Mouse (Mus musculus): Measurements from ENCODE around the gene Esr1. TPM values are rescaled to one million over a fixed set of nuclear protein-coding genes. Genes with fewer than 3 reads are reported as not detected.

The Esr1 gene
- polyA plus RNA-seq, 1 experiment = 0.54 TPM

GRCm38 (mm10) chr10:4974246-4974645, 362.9 kb downstream of the Esr1 start:
- WGBS = 89% methylated on average over 4 of the region's 4 CpGs
- H3K4me1 ChIP-seq (ENCODE audit: control insufficient read depth, insufficient read depth, low read length) = no peaks in the 10 kb centered on the region
- no peak overlapping the region for H3K27ac ChIP-seq (ENCODE audit: insufficient read depth, low read length)
- no peaks in the 10 kb centered on the region for H3K27me3 ChIP-seq (ENCODE audit: control insufficient read depth, insufficient read depth, low read length)
- no peak overlapping the region for H3K4me3 ChIP-seq (replicated peaks; ENCODE audit: insufficient read depth, low read depth, low read length)
- TF ChIP-seq CTCF (IDR thresholded peaks at IDR 0.05; ENCODE audit: borderline replicate concordance, insufficient read depth, low read depth, low read length) (no peak), POLR2A (IDR thresholded peaks at IDR 0.05; ENCODE audit: borderline replicate concordance, insufficient read depth, low read length) (no peak)
- DNase-seq = no peak

- no peak overlapping the region for H3K27ac ChIP-seq (ENCODE audit: insufficient read depth, low read length)
- WGBS = 94% methylated on average over 2 of the region's 2 CpGs
- H3K4me3 ChIP-seq (replicated peaks; ENCODE audit: insufficient read depth, low read depth, low read length) = no peak overlapping the region
- H3K4me1 ChIP-seq (ENCODE audit: control insufficient read depth, insufficient read depth, low read length) = no peaks in the 10 kb centered on the region
- no peak for TF ChIP-seq POLR2A (IDR thresholded peaks at IDR 0.05; ENCODE audit: borderline replicate concordance, insufficient read depth, low read length)
- no peak for TF ChIP-seq CTCF (IDR thresholded peaks at IDR 0.05; ENCODE audit: borderline replicate concordance, insufficient read depth, low read depth, low read length)
- H3K27me3 ChIP-seq (ENCODE audit: control insufficient read depth, insufficient read depth, low read length) = no peaks in the 10 kb centered on the region
- DNase-seq = no peak
Measured at GRCm38 (mm10) chr10:4976557-4976956, 365.2 kb downstream of the Esr1 start.

GRCm38 (mm10) chr10:4977374-4977773, 366.0 kb downstream of the Esr1 start:
- DNase-seq = no peak
- no peak for TF ChIP-seq CTCF (IDR thresholded peaks at IDR 0.05; ENCODE audit: borderline replicate concordance, insufficient read depth, low read depth, low read length)
- no peak for TF ChIP-seq POLR2A (IDR thresholded peaks at IDR 0.05; ENCODE audit: borderline replicate concordance, insufficient read depth, low read length)
- 98% methylated on average over 3 of the region's 3 CpGs for WGBS
- Histone ChIP-seq H3K4me3 (replicated peaks; ENCODE audit: insufficient read depth, low read depth, low read length) (no peak overlapping the region), H3K4me1 (ENCODE audit: control insufficient read depth, insufficient read depth, low read length) (no peaks in the 10 kb centered on the region), H3K27ac (ENCODE audit: insufficient read depth, low read length) (no peak overlapping the region), H3K27me3 (ENCODE audit: control insufficient read depth, insufficient read depth, low read length) (no peaks in the 10 kb centered on the region)

DNA sequence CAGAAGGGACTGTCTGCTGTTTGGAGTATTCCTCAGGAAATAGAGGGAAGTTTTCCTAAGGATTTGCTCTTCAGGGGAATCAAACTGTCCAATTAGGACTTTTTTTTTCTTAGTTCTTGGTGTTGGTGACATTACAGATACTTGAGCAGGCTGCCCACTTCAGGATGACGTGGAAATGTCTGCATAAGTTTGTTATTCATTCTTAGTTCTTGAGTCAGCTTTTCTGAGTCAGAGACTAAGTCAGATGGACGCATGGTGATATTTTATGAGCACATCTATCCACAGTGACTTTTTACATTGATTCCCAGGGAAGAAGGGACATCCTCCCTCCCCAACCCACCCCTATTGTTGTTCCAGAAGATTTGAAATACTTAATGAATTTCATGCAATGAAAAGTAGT, 372.5 kb downstream of the Esr1 start:
- no peak overlapping the region for H3K4me3 ChIP-seq (replicated peaks; ENCODE audit: insufficient read depth, low read depth, low read length)
- DNase-seq = no peak
- WGBS = 73% methylated on average over 2 of the region's 2 CpGs
- H3K4me1 ChIP-seq (ENCODE audit: control insufficient read depth, insufficient read depth, low read length) = no peaks in the 10 kb centered on the region
- H3K27ac ChIP-seq (ENCODE audit: insufficient read depth, low read length) = no peak overlapping the region
- TF ChIP-seq POLR2A (IDR thresholded peaks at IDR 0.05; ENCODE audit: borderline replicate concordance, insufficient read depth, low read length) (no peak), CTCF (IDR thresholded peaks at IDR 0.05; ENCODE audit: borderline replicate concordance, insufficient read depth, low read depth, low read length) (no peak)
- H3K27me3 ChIP-seq (ENCODE audit: control insufficient read depth, insufficient read depth, low read length) = no peaks in the 10 kb centered on the region

DNA sequence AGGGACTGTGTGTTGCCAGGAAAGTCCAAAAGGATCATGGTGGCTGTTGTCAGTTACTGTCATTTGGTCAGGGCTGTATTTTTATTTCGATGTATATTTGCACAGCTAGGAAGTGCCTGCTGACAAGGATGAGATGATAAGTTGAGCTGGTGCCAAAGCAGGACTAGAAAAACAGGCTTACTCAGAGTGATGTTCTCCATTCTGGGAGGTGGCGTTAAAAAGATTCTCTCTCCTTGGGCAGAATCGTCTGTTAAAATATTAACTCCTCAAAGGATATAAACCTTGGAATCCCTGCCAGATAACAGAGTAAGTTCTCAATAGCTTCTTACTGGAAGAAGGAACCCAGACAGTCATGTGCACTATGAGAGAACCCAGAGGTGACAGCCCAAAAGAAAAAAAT, 382.4 kb downstream of the Esr1 start:
- TF ChIP-seq CTCF (IDR thresholded peaks at IDR 0.05; ENCODE audit: borderline replicate concordance, insufficient read depth, low read depth, low read length) (no peak), POLR2A (IDR thresholded peaks at IDR 0.05; ENCODE audit: borderline replicate concordance, insufficient read depth, low read length) (no peak)

GRCm38 (mm10) chr10:4996592-4996991, 385.2 kb downstream of the Esr1 start:
- H3K27me3 ChIP-seq (ENCODE audit: control insufficient read depth, insufficient read depth, low read length) = no peaks in the 10 kb centered on the region
- no peak overlapping the region for H3K27ac ChIP-seq (ENCODE audit: insufficient read depth, low read length)
- no peak for TF ChIP-seq CTCF (IDR thresholded peaks at IDR 0.05; ENCODE audit: borderline replicate concordance, insufficient read depth, low read depth, low read length)
- TF ChIP-seq POLR2A (IDR thresholded peaks at IDR 0.05; ENCODE audit: borderline replicate concordance, insufficient read depth, low read length) = no peak
- no peak for DNase-seq
- 91% methylated on average over 3 of the region's 3 CpGs for WGBS
- no peaks in the 10 kb centered on the region for H3K4me1 ChIP-seq (ENCODE audit: control insufficient read depth, insufficient read depth, low read length)
- H3K4me3 ChIP-seq (replicated peaks; ENCODE audit: insufficient read depth, low read depth, low read length) = no peak overlapping the region

More for the DNA sequence above, 382.4 kb downstream of the Esr1 start:
- H3K27ac ChIP-seq (ENCODE audit: insufficient read depth, low read length) = no peak overlapping the region
- H3K4me1 ChIP-seq (ENCODE audit: control insufficient read depth, insufficient read depth, low read length) = no peaks in the 10 kb centered on the region
- no peak overlapping the region for H3K4me3 ChIP-seq (replicated peaks; ENCODE audit: insufficient read depth, low read depth, low read length)
- no peaks in the 10 kb centered on the region for H3K27me3 ChIP-seq (ENCODE audit: control insufficient read depth, insufficient read depth, low read length)
- peak in 1 of 2 experiments; percentile 32 for DNase-seq
- WGBS = 24% methylated on average over 3 of the region's 3 CpGs

GRCm38 (mm10) chr10:5008795-5009366, 397.5 kb downstream of the Esr1 start:
- no peaks in the 10 kb centered on the region for H3K27me3 ChIP-seq (ENCODE audit: control insufficient read depth, insufficient read depth, low read length)
- TF ChIP-seq POLR2A (IDR thresholded peaks at IDR 0.05; ENCODE audit: borderline replicate concordance, insufficient read depth, low read length) (no peak), CTCF (IDR thresholded peaks at IDR 0.05; ENCODE audit: borderline replicate concordance, insufficient read depth, low read depth, low read length) (no peak)
- no peak for DNase-seq
- no peaks in the 10 kb centered on the region; the same call in 1 of the 2 replicates for H3K4me1 ChIP-seq (ENCODE audit: control insufficient read depth, insufficient read depth, low read length)
- 57% methylated on average over 8 of the region's 8 CpGs for WGBS
- H3K4me3 ChIP-seq (replicated peaks; ENCODE audit: insufficient read depth, low read depth, low read length) = no peak overlapping the region
- no peak overlapping the region for H3K27ac ChIP-seq (ENCODE audit: insufficient read depth, low read length)

DNA sequence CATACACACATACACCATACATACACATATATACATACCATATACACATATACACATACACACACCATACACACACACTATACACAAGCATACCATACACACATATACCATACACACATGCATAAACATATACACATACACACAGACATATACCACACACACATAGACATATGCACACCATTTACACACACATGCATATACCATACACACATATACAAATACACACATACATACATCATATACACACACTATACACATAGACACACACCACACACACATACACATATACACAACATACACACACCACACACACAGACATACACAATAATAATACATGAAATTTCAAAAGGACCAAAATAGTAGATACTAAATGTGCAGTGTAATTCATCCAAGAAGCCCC, 400.6 kb downstream of the Esr1 start:
- no peak overlapping the region for H3K27ac ChIP-seq (ENCODE audit: insufficient read depth, low read length)
- H3K27me3 ChIP-seq (ENCODE audit: control insufficient read depth, insufficient read depth, low read length) = no peaks in the 10 kb centered on the region
- no peaks in the 10 kb centered on the region; the same call in 1 of the 2 replicates for H3K4me1 ChIP-seq (ENCODE audit: control insufficient read depth, insufficient read depth, low read length)
- no peak for TF ChIP-seq CTCF (IDR thresholded peaks at IDR 0.05; ENCODE audit: borderline replicate concordance, insufficient read depth, low read depth, low read length)
- TF ChIP-seq POLR2A (IDR thresholded peaks at IDR 0.05; ENCODE audit: borderline replicate concordance, insufficient read depth, low read length) = no peak
- no peak for DNase-seq
- no peak overlapping the region for H3K4me3 ChIP-seq (replicated peaks; ENCODE audit: insufficient read depth, low read depth, low read length)
